Mouse (Mus musculus) embryonic facial prominence, embryonic 15.5 days (tissue): ENCODE measurements around the gene Agap3. TPM values are rescaled to one million over a fixed set of nuclear protein-coding genes. Genes with fewer than 3 reads are reported as not detected.
A peak's percentile ranks its signal among the peaks of the same experiment; 100 is the strongest.

Experiments
- ATAC-seq: fragments of 200-750 bp; cut with Nextera tagmentation; 2 replicates; pipeline ENCODE4 v1.8.0; 2017; ENCODE audit warnings: low read depth, moderate TSS enrichment; ENCODE audit not compliant: insufficient number of reproducible peaks, low FRiP score, low TSS enrichment
- H3K27ac ChIP-seq: fragments of 300-500 bp; sonication (generic); replicated peaks from 2 replicates; pipeline ENCODE4 v1.5.1; 2015; ENCODE audit warnings: mild to moderate bottlenecking, inconsistent platforms
- H3K27me3 ChIP-seq: fragments of 300-500 bp; sonication (generic); 2 replicates; pipeline ENCODE4 v1.6.1; 2015; ENCODE audit warnings: inconsistent platforms
- H3K36me3 ChIP-seq: fragments of 300-500 bp; sonication (generic); 2 replicates; pipeline ENCODE4 v1.6.1; 2015; ENCODE audit warnings: mild to moderate bottlenecking, inconsistent platforms
- H3K4me1 ChIP-seq: fragments of 300-500 bp; sonication (generic); 2 replicates; pipeline ENCODE4 v1.6.1; 2015; ENCODE audit warnings: inconsistent platforms
- H3K4me2 ChIP-seq: fragments of 300-500 bp; sonication (generic); replicated peaks from 2 replicates; pipeline ENCODE4 v1.6.1; 2015; ENCODE audit warnings: mild to moderate bottlenecking, inconsistent platforms
- H3K4me3 ChIP-seq: fragments of 300-500 bp; sonication (generic); replicated peaks from 2 replicates; pipeline ENCODE4 v1.5.1; 2015; ENCODE audit warnings: mild to moderate bottlenecking, inconsistent platforms
- H3K9ac ChIP-seq: fragments of 300-500 bp; sonication (generic); 2 replicates; pipeline ENCODE4 v1.6.1; 2015; ENCODE audit warnings: inconsistent platforms
- H3K9me3 ChIP-seq: fragments of 300-500 bp; sonication (generic); replicated peaks from 2 replicates; pipeline ENCODE4 v1.6.1; 2016; ENCODE audit warnings: inconsistent platforms
- WGBS: fragments of 180-500 bp; shearing (Covaris S2); methylation state at CpG from one replicate; pipeline ENCODE4 v1.1.7; 2015; 5-methylcytosine and 5-hydroxymethylcytosine counted together
- polyA plus RNA-seq: library from polyadenylated mRNA; unstranded; fragments of >200 nt; fragmentation: Nextera tagmentation; extraction: Ambion mirVana; gene quantifications from 2 replicates; pipeline ENCODE4 v1.2.1, GENCODE M21; 2015

Gene Agap3
- polyA plus RNA-seq = 45.0 and 49.9 TPM in 2 replicates

GRCm38 (mm10) chr5:24452030-24452690, at the start of gene Agap3:
TSS of gene Agap3 (plus strand) at chr5:24452177.
- ATAC-seq = peak; percentile 6
- Histone ChIP-seq H3K27ac (peak within 1 kb of the TSS; percentile 88), H3K36me3 (no peaks in the 10 kb centered on the region), H3K4me1 (peaks cover 57% of the 10 kb centered on the region), H3K4me3 (peak within 1 kb of the TSS; percentile 84), H3K27me3 (no peaks in the 10 kb centered on the region), H3K9me3 (no peaks in the 10 kb centered on the region), H3K9ac (peak within 1 kb of the TSS; percentile 95), H3K4me2 (peak within 1 kb of the TSS; percentile 90)
- under 1% methylated on average over 57 of the region's 85 CpGs for WGBS

DNA sequence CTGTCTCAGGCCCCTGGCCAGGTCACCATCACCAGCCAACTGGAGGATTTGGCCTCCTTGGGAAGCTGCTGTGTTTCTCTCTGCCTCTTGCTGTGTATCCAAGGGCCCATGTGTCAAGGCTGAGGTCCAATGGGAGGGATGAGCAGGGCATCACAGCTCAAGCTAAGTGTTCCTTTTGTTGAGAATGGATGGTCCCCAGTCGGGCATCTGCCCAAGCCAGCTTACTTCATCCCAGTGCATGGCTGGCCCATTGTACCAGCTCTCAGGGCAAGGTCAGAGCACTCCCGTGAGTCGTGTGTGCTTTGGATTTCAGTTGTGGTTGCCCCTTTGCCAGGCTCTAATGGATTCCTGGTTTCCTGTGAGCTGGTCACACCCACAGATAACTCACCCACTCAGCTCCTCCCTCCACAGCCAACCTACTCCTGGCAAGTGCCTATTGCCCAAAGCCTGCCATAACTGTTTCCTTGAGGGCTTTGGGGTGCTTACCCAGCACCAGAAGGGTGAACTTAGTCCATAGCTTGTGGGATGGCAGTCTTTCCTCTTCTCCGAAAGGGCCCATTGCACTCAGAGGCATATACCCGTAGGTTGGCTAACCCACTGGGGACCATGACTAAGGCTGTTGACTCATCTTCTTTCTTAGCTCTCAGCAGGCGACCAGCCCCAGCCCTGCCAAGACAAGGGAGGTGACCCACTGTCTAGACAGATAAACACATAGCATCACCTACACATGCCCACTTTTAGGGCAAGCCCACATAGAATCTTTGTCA, 47.2 kb upstream of the Agap3 start:
- Histone ChIP-seq H3K27ac (no peak overlapping the region), H3K9ac (no peak overlapping the region), H3K27me3 (no peaks in the 10 kb centered on the region), H3K4me1 (no peaks in the 10 kb centered on the region), H3K4me3 (no peak overlapping the region), H3K36me3 (peaks cover 67% of the 10 kb centered on the region), H3K4me2 (no peak overlapping the region), H3K9me3 (no peaks in the 10 kb centered on the region)
- ATAC-seq = no peak
- WGBS = 72% methylated on average over 6 of the region's 6 CpGs

GRCm38 (mm10) chr5:24405389-24405876, 46.5 kb upstream of the Agap3 start:
- H3K4me3 ChIP-seq = no peak overlapping the region
- peaks cover 65% of the 10 kb centered on the region for H3K36me3 ChIP-seq
- H3K27me3 ChIP-seq = no peaks in the 10 kb centered on the region
- no peak overlapping the region for H3K27ac ChIP-seq
- no peak overlapping the region for H3K4me2 ChIP-seq
- WGBS = 75% methylated on average over 3 of the region's 3 CpGs
- no peaks in the 10 kb centered on the region for H3K4me1 ChIP-seq
- no peak overlapping the region for H3K9ac ChIP-seq
- no peak for ATAC-seq
- no peaks in the 10 kb centered on the region for H3K9me3 ChIP-seq

GRCm38 (mm10) chr5:24408651-24409050, 43.3 kb upstream of the Agap3 start:
- H3K36me3 ChIP-seq = peaks cover 34% of the 10 kb centered on the region

GRCm38 (mm10) chr5:24409466-24409865, 42.5 kb upstream of the Agap3 start:
- Histone ChIP-seq H3K36me3 (peaks cover 28% of the 10 kb centered on the region), H3K4me1 (peaks cover 16% of the 10 kb centered on the region), H3K27me3 (no peaks in the 10 kb centered on the region), H3K4me2 (no peak overlapping the region), H3K9me3 (no peaks in the 10 kb centered on the region), H3K27ac (no peak overlapping the region), H3K4me3 (no peak overlapping the region), H3K9ac (no peak overlapping the region)
- WGBS = 82% methylated on average over 2 of the region's 2 CpGs
- no peak for ATAC-seq

More at GRCm38 (mm10) chr5:24408651-24409050, 43.3 kb upstream of the Agap3 start:
- Histone ChIP-seq H3K4me2 (no peak overlapping the region), H3K27me3 (no peaks in the 10 kb centered on the region), H3K9me3 (no peaks in the 10 kb centered on the region), H3K4me1 (peaks cover 12% of the 10 kb centered on the region), H3K9ac (no peak overlapping the region), H3K27ac (no peak overlapping the region), H3K4me3 (no peak overlapping the region)
- WGBS = 92% methylated on average over 13 of the region's 13 CpGs
- ATAC-seq = no peak

DNA sequence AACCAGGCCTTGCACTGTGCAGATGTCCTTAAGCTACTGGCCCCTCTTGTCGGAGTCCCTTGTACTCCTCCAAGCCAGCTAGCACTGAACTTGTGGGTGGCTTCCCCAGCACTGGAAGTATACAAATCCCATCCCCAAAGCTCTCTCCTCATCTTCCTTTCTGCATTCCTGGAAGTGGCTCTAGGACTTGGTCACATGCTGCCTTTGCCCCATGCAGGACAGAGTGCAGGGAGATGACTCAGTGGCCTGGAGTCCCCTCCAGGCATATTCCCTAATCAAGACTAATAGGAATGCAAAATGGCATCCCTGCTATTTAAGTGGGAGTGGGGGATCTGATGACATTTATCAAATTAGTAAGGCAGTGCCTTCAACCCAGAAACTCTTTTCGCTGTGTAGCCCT, 39.9 kb upstream of the Agap3 start:
- Histone ChIP-seq H3K36me3 (peaks cover 10% of the 10 kb centered on the region; the same call in 1 of the 2 replicates), H3K27ac (no peak overlapping the region), H3K9ac (no peak overlapping the region), H3K9me3 (no peaks in the 10 kb centered on the region), H3K4me3 (no peak overlapping the region), H3K27me3 (no peaks in the 10 kb centered on the region), H3K4me1 (peaks cover 28% of the 10 kb centered on the region), H3K4me2 (no peak overlapping the region)
- ATAC-seq = no peak
- WGBS = 81% methylated on average over 2 of the region's 2 CpGs

- H3K9me3 ChIP-seq = no peaks in the 10 kb centered on the region
- no peaks in the 10 kb centered on the region for H3K27me3 ChIP-seq
- ATAC-seq = no peak
- H3K9ac ChIP-seq = no peak within 1 kb of the TSS
- H3K27ac ChIP-seq = no peak within 1 kb of the TSS
- WGBS = 18% methylated on average over 11 of the region's 11 CpGs
- H3K4me2 ChIP-seq = no peak within 1 kb of the TSS
- 0 out of 2 replicates have a peak, but pooled peaks cover 3% of the 10 kb centered on the region for H3K36me3 ChIP-seq
- H3K4me1 ChIP-seq = peaks cover 28% of the 10 kb centered on the region
- H3K4me3 ChIP-seq = no peak within 1 kb of the TSS
Observed at GRCm38 (mm10) chr5:24413042-24413693, 38.8 kb upstream of the Agap3 start, which contains the start of gene Asic3. TSS of gene Asic3 (plus strand) at chr5:24413392.

DNA sequence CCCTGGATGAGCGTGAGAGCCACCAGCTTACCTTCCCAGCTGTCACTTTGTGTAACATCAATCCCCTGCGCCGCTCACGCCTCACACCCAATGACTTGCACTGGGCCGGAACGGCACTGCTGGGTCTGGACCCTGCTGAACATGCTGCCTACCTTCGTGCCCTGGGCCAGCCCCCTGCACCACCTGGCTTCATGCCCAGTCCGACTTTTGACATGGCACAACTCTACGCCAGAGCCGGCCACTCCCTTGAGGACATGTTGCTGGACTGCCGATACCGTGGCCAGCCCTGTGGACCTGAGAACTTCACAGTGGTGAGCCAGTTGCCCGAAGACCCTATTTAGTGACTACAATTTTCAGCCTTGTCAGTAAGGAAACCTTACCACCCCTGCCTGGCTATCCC, 38.0 kb upstream of the Agap3 start:
- no peak overlapping the region for H3K4me2 ChIP-seq
- 73% methylated on average over 13 of the region's 13 CpGs for WGBS
- no peak for ATAC-seq

GRCm38 (mm10) chr5:24416222-24416736, 35.7 kb upstream of the Agap3 start:
- Histone ChIP-seq H3K4me2 (peak overlapping the region; percentile 28), H3K9ac (no peak overlapping the region), H3K4me1 (peaks cover 28% of the 10 kb centered on the region), H3K9me3 (no peaks in the 10 kb centered on the region), H3K4me3 (no peak overlapping the region), H3K27ac (no peak overlapping the region), H3K27me3 (no peaks in the 10 kb centered on the region), H3K36me3 (peaks cover 25% of the 10 kb centered on the region)
- 3% methylated on average over 21 of the region's 21 CpGs for WGBS
- ATAC-seq = peak; percentile 8; the same call in 1 of the 2 replicates

More for the DNA sequence above, 38.0 kb upstream of the Agap3 start:
- Histone ChIP-seq H3K27ac (no peak overlapping the region), H3K4me1 (peaks cover 28% of the 10 kb centered on the region), H3K36me3 (peaks cover 1% of the 10 kb centered on the region), H3K4me3 (no peak overlapping the region), H3K27me3 (no peaks in the 10 kb centered on the region), H3K9me3 (no peaks in the 10 kb centered on the region), H3K9ac (no peak overlapping the region)

DNA sequence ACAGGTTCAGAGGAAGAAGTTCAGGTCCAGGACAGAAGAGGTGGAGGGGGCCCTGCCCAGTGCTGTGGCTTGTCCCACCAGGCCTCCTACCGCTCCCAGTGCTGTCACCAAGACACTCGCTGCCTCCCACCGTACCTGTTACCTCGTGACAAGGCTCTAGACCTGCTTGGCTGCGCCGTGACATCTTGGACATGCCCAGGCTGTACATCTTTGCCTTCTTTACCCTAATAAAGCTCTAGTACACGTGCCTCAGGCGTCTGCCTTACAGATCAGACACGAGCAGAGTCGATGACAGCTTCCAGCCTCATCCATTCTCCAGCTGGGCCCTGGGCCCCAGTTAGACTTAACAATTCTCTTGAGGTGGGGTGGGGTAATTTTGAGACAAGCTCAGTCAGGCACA, 34.4 kb upstream of the Agap3 start:
- ATAC-seq = no peak
- H3K4me1 ChIP-seq = peaks cover 32% of the 10 kb centered on the region
- 75% methylated on average over 10 of the region's 10 CpGs for WGBS

GRCm38 (mm10) chr5:24420381-24420780, 31.6 kb upstream of the Agap3 start:
- no peak for ATAC-seq
- Histone ChIP-seq H3K4me1 (peaks cover 30% of the 10 kb centered on the region), H3K27ac (no peak overlapping the region)

More for the DNA sequence above, 34.4 kb upstream of the Agap3 start:
- Histone ChIP-seq H3K4me3 (no peak overlapping the region), H3K9ac (no peak overlapping the region), H3K27ac (no peak overlapping the region), H3K4me2 (no peak overlapping the region), H3K9me3 (no peaks in the 10 kb centered on the region), H3K27me3 (no peaks in the 10 kb centered on the region), H3K36me3 (peaks cover 25% of the 10 kb centered on the region)

More at GRCm38 (mm10) chr5:24420381-24420780, 31.6 kb upstream of the Agap3 start:
- H3K4me3 ChIP-seq = no peak overlapping the region
- no peaks in the 10 kb centered on the region for H3K9me3 ChIP-seq
- H3K4me2 ChIP-seq = no peak overlapping the region
- whole genome bisulfite sequencing = 85% methylated on average over 9 of the region's 9 CpGs
- no peak overlapping the region for H3K9ac ChIP-seq
- no peaks in the 10 kb centered on the region for H3K27me3 ChIP-seq
- peaks cover 25% of the 10 kb centered on the region for H3K36me3 ChIP-seq
